Mouse (Mus musculus): ENCODE measurements around the gene Serpina3g. TPM values are rescaled to one million over a fixed set of nuclear protein-coding genes. Genes with fewer than 3 reads are reported as not detected.

The Serpina3g gene
- polyA plus RNA-seq, 1 experiment from 2014 or later: 4.1 TPM

Other genes starting within 250 kb of the Serpina3g start
- gene Serpina11, start 246.3 kb upstream of the Serpina3g start, polyA plus RNA-seq (2014; fragmentation: Nextera tagmentation; extraction: Ambion mirVana): not detected in 2 replicates
- gene Serpina9, start 222.5 kb upstream of the Serpina3g start, polyA plus RNA-seq (2014; fragmentation: Nextera tagmentation; extraction: Ambion mirVana): 0.54 and 0.82 TPM in 2 replicates
- 0.07 TPM in 1 of 2 replicates, not detected in the other for gene Serpina12, start 191.8 kb upstream of the Serpina3g start, polyA plus RNA-seq (2014; fragmentation: Nextera tagmentation; extraction: Ambion mirVana)
- not detected in 2 replicates for gene Serpina5, start 135.1 kb upstream of the Serpina3g start, polyA plus RNA-seq (2014; fragmentation: Nextera tagmentation; extraction: Ambion mirVana)
- gene Serpina3a, start 123.5 kb upstream of the Serpina3g start, polyA plus RNA-seq (2014; fragmentation: Nextera tagmentation; extraction: Ambion mirVana): not detected in 2 replicates
- gene Serpina3b, start 108.2 kb upstream of the Serpina3g start, polyA plus RNA-seq (2014; fragmentation: Nextera tagmentation; extraction: Ambion mirVana): not detected in 2 replicates
- not detected in 2 replicates for gene Serpina3c, start 82.4 kb upstream of the Serpina3g start, polyA plus RNA-seq (2014; fragmentation: Nextera tagmentation; extraction: Ambion mirVana)
- gene Serpina3f, start 21.7 kb upstream of the Serpina3g start, polyA plus RNA-seq (2014; fragmentation: Nextera tagmentation; extraction: Ambion mirVana): 0.09 and 0.13 TPM in 2 replicates
- gene Serpina3i, start 26.9 kb downstream of the Serpina3g start, polyA plus RNA-seq (2014; fragmentation: Nextera tagmentation; extraction: Ambion mirVana): 0.35 and 1.7 TPM in 2 replicates
- 0.31 TPM in 1 of 2 replicates, not detected in the other for gene Serpina3j, start 78.3 kb downstream of the Serpina3g start, polyA plus RNA-seq (2014; fragmentation: Nextera tagmentation; extraction: Ambion mirVana)
- not detected in 2 replicates for gene Serpina3k, start 102.2 kb downstream of the Serpina3g start, polyA plus RNA-seq (2014; fragmentation: Nextera tagmentation; extraction: Ambion mirVana)
- gene Serpina3m, start 102.2 kb downstream of the Serpina3g start, polyA plus RNA-seq (2014; fragmentation: Nextera tagmentation; extraction: Ambion mirVana): not detected in 2 replicates
- gene Serpina3n, start 170.5 kb downstream of the Serpina3g start, polyA plus RNA-seq (2014; fragmentation: Nextera tagmentation; extraction: Ambion mirVana): 0.60 and 0.63 TPM in 2 replicates
- 12.4 and 12.5 TPM in 2 replicates for gene Gsc, start 237.1 kb downstream of the Serpina3g start, polyA plus RNA-seq (2014; fragmentation: Nextera tagmentation; extraction: Ambion mirVana)